Mouse (Mus musculus) heart, adult 2 months (tissue): ENCODE data around the gene Srgap1. TPM values are rescaled to one million over a fixed set of nuclear protein-coding genes. Genes with fewer than 3 reads are reported as not detected.

ENCODE experiments used
- DNase-seq, 2 experiments: peaks; one replicate each; pipeline ENCODE4 v3.0.0; 2021
- H3K27ac ChIP-seq: fragments of 200-600 bp; 2 replicates; pipeline ENCODE4 v1.8.1; 2022
- H3K27me3 ChIP-seq: fragments of 200-500 bp; 2 replicates; pipeline ENCODE4 v1.6.1; 2012; ENCODE audit warnings: mild to moderate bottlenecking, low read length, inconsistent platforms, mixed read lengths; ENCODE audit not compliant: control insufficient read depth, insufficient read depth
- H3K36me3 ChIP-seq: fragments of 200-500 bp; 2 replicates; pipeline ENCODE4 v1.6.1; 2012; ENCODE audit warnings: low read length, inconsistent platforms; ENCODE audit not compliant: control insufficient read depth, insufficient read depth
- H3K4me1 ChIP-seq: fragments of 200-500 bp; 2 replicates; pipeline ENCODE4 v1.6.1; 2011; ENCODE audit warnings: low read length; ENCODE audit not compliant: control insufficient read depth, insufficient read depth
- H3K4me3 ChIP-seq: fragments of 200-600 bp; 2 replicates; pipeline ENCODE4 v1.8.1; 2022
- H3K79me2 ChIP-seq: fragments of 200-500 bp; replicated peaks from 2 replicates; pipeline ENCODE4 v1.6.1; 2012; ENCODE audit warnings: mild to moderate bottlenecking, inconsistent platforms, low read length, moderate library complexity, mixed read lengths; ENCODE audit not compliant: control insufficient read depth, insufficient read depth
- H3K9ac ChIP-seq: fragments of 200-500 bp; 2 replicates; pipeline ENCODE4 v1.6.1; 2012; ENCODE audit warnings: low read depth, mild to moderate bottlenecking, control low read depth, inconsistent platforms, low read length, mixed read lengths
- CTCF ChIP-seq: fragments of 200-600 bp; IDR thresholded peaks from 2 replicates; pipeline ENCODE4 v1.8.1; 2022; ENCODE audit warnings: antibody characterized with exemption, mild to moderate bottlenecking, moderate library complexity
- EP300 ChIP-seq: fragments of 200-500 bp; IDR thresholded peaks from 2 replicates; pipeline ENCODE4 v1.6.1; 2011; ENCODE audit warnings: low read depth, low read length, control low read depth; ENCODE audit not compliant: insufficient read depth
- POLR2A ChIP-seq: fragments of 200-500 bp; IDR thresholded peaks from 2 replicates; pipeline ENCODE4 v1.6.1; 2011; ENCODE audit warnings: mild to moderate bottlenecking, low read depth, low read length, control low read depth; ENCODE audit not compliant: insufficient read depth
- WGBS: fragments of 180-500 bp; shearing (Covaris S2); methylation state at CpG from one replicate; pipeline ENCODE4 v1.1.7; 2018; 5-methylcytosine and 5-hydroxymethylcytosine counted together
- intact Hi-C: fragments of 180-260 bp; cut with DNase I; formaldehyde crosslinking; loops from one replicate; pipeline ENCODE4 v1.15.1; 2025
- polyA plus RNA-seq: library from polyadenylated mRNA; depleted of rRNA; stranded (reverse); fragments of >200 nt; gene quantifications from 2 replicates; pipeline ENCODE4 v1.2.3, GENCODE M21; 2012
- total RNA-seq, 2 experiments: library from RNA; stranded (reverse); gene quantifications; 2 replicates each; pipeline ENCODE4 v1.2.3; 2021

Gene Srgap1
- total and polyA plus RNA-seq, 3 experiments, result 1.1 to 2.1 (median 1.3) TPM

DNA sequence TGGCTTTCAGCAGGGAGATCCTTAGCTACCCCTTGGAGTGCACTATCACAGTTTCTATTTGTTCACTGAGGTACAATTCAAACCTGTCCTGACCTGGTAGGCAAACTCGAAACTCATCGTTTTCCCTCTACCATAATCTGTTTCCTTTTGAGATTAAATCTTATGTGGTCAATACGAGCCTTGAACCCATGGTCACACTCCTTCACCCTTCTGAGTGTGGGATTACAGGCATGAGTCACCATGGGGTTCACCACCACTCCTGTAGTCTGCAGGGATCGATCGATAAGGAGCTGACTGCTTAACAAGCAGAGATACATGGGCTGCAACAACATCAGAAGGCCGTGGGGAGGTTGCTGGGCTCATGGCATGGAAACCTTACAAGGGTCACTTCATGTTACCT, 146.3 kb downstream of the Srgap1 start:
- no peak overlapping the region for H3K27ac ChIP-seq
- H3K27me3 ChIP-seq, result no peaks in the 10 kb centered on the region
- H3K36me3 ChIP-seq, result peaks cover 5% of the 10 kb centered on the region; the same call in 1 of the 2 replicates
- H3K4me3 ChIP-seq, result no peak overlapping the region
- peaks cover 4% of the 10 kb centered on the region for H3K4me1 ChIP-seq
- WGBS, result 79% methylated on average over 6 of the region's 6 CpGs
- no peaks in the 10 kb centered on the region for H3K79me2 ChIP-seq
- no peak overlapping the region for H3K9ac ChIP-seq
- intact Hi-C loops, result no loop called here
- no peak for DNase-seq
- TF ChIP-seq EP300 (no peak), CTCF (no peak), POLR2A (no peak)

DNA sequence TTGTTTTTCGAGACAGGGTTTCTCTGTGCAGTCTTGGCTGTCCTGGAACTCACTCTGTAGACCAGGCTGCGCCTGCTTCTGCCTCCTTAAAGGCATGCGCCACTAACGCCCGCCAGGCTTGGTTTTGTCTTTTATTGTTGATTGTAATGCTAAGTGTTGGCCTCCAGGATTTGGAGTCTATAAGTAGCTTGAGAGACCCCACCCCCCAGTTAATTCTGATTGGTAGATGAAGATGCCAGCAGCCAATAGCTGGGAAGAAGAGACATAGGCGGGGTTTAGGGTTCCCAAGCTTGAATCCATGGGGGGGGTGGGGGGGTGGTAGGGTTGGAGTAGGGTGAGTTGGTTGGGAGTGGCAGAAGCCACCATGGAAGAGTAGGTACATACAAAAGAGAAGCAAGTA, 147.4 kb downstream of the Srgap1 start:
- H3K79me2 ChIP-seq, result no peaks in the 10 kb centered on the region
- H3K36me3 ChIP-seq, result peaks cover 5% of the 10 kb centered on the region; the same call in 1 of the 2 replicates
- H3K4me3 ChIP-seq, result no peak overlapping the region
- no peaks in the 10 kb centered on the region for H3K27me3 ChIP-seq
- intact Hi-C loops, result no loop called here
- H3K4me1 ChIP-seq, result peaks cover 4% of the 10 kb centered on the region
- 97% methylated on average over 6 of the region's 6 CpGs for whole genome bisulfite sequencing
- DNase-seq, result no peak
- H3K27ac ChIP-seq, result no peak overlapping the region
- TF ChIP-seq EP300 (no peak), CTCF (no peak), POLR2A (no peak)
- H3K9ac ChIP-seq, result no peak overlapping the region

- H3K4me1 ChIP-seq, result no peaks in the 10 kb centered on the region
- TF ChIP-seq POLR2A, result no peak
- no peak for TF ChIP-seq CTCF
- TF ChIP-seq EP300, result no peak
- H3K9ac ChIP-seq, result no peak overlapping the region
- H3K4me3 ChIP-seq, result no peak overlapping the region
- no peak for DNase-seq
- no peaks in the 10 kb centered on the region for H3K36me3 ChIP-seq
- intact Hi-C loops, result no loop called here
- H3K79me2 ChIP-seq, result no peaks in the 10 kb centered on the region
- no peak overlapping the region for H3K27ac ChIP-seq
- H3K27me3 ChIP-seq, result no peaks in the 10 kb centered on the region
- 96% methylated on average over 2 of the region's 2 CpGs for WGBS
These were observed 149.2 kb downstream of the Srgap1 start for GRCm38 (mm10) chr10:121897835-121898370.

DNA sequence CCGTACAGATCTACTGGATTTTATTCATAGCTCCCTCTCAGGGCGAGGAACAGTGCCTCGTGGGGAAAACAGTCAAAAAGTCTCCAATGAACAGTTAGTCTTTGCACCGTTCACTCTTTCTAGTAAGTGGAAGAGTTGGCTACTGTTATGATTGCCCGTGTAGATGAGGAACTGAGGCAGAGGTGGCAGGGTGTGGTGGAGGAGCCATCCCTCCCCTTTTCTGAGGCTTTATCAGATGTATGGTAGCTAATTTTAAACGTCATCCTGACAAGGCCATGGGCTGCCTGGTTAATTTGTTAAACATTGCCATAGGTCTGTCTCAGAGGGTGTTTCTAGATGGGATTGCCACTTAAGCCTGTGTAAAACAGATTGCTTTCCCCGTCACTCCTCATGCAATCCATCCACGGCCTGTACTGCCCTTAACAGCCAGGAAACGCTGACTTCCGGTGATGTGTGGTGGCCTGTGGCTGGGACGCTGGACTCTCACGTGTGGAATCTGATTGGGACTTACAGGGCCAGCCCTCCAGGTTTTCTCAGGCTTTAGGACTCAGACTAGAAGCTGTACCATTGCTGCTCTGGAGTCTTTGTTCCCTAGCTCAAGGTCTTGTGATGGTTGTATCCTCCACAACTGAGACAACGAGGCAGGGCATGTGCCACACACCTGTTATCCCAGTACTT, 155.6 kb downstream of the Srgap1 start:
- no peak for TF ChIP-seq EP300
- no peak for TF ChIP-seq POLR2A
- TF ChIP-seq CTCF, result no peak
- Histone ChIP-seq H3K27ac (no peak overlapping the region), H3K27me3 (no peaks in the 10 kb centered on the region), H3K79me2 (no peaks in the 10 kb centered on the region), H3K4me1 (peaks cover 2% of the 10 kb centered on the region; the same call in 1 of the 2 replicates), H3K9ac (no peak overlapping the region), H3K36me3 (no peaks in the 10 kb centered on the region), H3K4me3 (no peak overlapping the region)
- DNase-seq, result no peak
- 53% methylated on average over 13 of the region's 13 CpGs for WGBS
- intact Hi-C loops, result loop anchor here (5.0 kb wide), 1 partner anchor 54 kb away; no protein-coding TSS in a partner anchor

DNA sequence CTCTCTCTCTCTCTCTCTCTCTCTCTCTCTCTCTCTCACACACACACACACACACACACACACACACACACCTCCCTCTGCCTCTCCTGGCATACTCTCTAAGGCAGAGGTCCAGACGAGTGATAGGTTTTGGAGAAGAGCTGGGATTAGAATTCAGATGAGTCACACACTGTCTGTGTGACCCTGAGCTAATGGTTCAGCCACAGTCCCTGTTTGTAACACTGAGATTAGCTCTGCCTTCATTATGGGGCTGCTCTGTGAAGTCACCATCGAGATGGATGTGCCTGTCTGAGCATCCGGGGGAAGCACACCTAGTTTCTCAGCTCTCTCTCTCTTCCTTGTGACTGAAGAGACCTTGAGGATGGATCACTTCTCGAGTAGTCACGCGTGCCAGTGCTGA, 157.1 kb downstream of the Srgap1 start:
- Histone ChIP-seq H3K9ac (no peak overlapping the region), H3K4me1 (peaks cover 2% of the 10 kb centered on the region; the same call in 1 of the 2 replicates), H3K36me3 (no peaks in the 10 kb centered on the region), H3K79me2 (no peaks in the 10 kb centered on the region), H3K27ac (no peak overlapping the region), H3K4me3 (no peak overlapping the region), H3K27me3 (no peaks in the 10 kb centered on the region)
- 74% methylated on average over 6 of the region's 6 CpGs for WGBS
- no peak for DNase-seq
- intact Hi-C loops, result loop anchor here (5.0 kb wide), 1 partner anchor 53 kb away; no protein-coding TSS in a partner anchor
- TF ChIP-seq EP300, result no peak
- no peak for TF ChIP-seq POLR2A
- TF ChIP-seq CTCF, result no peak

GRCm38 (mm10) chr10:121886805-121887204, 160.3 kb downstream of the Srgap1 start:
- TF ChIP-seq POLR2A, result no peak
- TF ChIP-seq EP300, result no peak
- no peak for TF ChIP-seq CTCF
- Histone ChIP-seq H3K36me3 (no peaks in the 10 kb centered on the region), H3K79me2 (no peaks in the 10 kb centered on the region), H3K27me3 (no peaks in the 10 kb centered on the region), H3K4me3 (no peak overlapping the region), H3K27ac (no peak overlapping the region), H3K9ac (no peak overlapping the region), H3K4me1 (peaks cover 2% of the 10 kb centered on the region; the same call in 1 of the 2 replicates)
- 12% methylated on average over 6 of the region's 6 CpGs for WGBS
- no peak for DNase-seq
- intact Hi-C loops, result no loop called here
